Mouse (Mus musculus): ENCODE results near the gene Pmepa1. TPM values are rescaled to one million over a fixed set of nuclear protein-coding genes. Genes with fewer than 3 reads are reported as not detected.

Gene Pmepa1
- polyA plus RNA-seq, 1 experiment from 2014 or later: 11.0 TPM

DNA sequence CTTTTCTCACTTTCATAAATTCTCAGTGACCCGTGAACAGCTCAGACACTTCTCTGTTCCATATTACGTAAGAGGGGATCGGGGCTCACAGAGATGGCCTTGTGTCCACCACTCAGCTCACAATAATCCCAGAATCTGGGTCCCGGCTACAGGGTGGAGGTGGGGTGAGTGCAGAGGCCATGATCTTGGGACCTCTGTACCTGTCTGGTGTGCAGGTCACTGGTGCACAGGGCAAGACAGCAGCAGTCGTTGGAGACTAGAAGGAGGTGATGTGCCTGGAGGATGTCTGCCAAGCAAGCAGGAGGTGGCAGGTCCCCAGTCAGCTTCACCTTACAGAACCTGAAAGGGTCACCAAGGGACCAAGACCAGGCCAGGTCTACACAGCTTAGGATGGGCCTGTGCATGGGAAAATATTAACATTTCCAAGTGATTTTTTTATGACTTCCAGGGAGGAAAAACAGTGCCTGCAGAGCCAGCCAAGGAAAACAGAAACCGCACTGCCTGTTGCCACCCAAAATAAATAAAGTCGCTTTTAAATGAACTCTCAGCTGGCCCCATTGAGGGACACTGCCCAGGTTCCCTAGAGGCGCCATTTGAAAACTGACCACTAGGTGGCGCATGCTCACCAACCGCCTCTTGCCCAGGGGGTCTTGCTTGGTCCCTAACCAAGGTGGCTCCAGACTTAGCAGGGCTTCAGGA, 56.9 kb downstream of the Pmepa1 start:
- DNase-seq (ENCODE audit: low spot score) (no peak), ATAC-seq (ENCODE audit: low read depth) (no peak)
- WGBS: 49% methylated on average over 9 of the region's 10 CpGs
- H3K4me1 ChIP-seq (ENCODE audit: control insufficient read depth, insufficient read depth, low read length): no peaks in the 10 kb centered on the region
- peaks cover 8% of the 10 kb centered on the region; the same call in 1 of the 2 replicates for H3K9me3 ChIP-seq (ENCODE audit: control insufficient read depth, low read length)
- H3K9ac ChIP-seq (ENCODE audit: low read depth, low read length): no peak overlapping the region
- no peak overlapping the region for H3K4me2 ChIP-seq (ENCODE audit: low read depth, low read length)
- H3K27ac ChIP-seq (replicated peaks; ENCODE audit: low read depth, low read length): no peak overlapping the region
- no peak overlapping the region for H3K4me3 ChIP-seq (ENCODE audit: low read depth, low read length)
- H3K27me3 ChIP-seq (replicated peaks; ENCODE audit: control insufficient read depth, insufficient read depth, low read length): no peaks in the 10 kb centered on the region
- no peaks in the 10 kb centered on the region for H3K36me3 ChIP-seq (ENCODE audit: control insufficient read depth, insufficient read depth, low read length)

- H3K36me3 ChIP-seq (ENCODE audit: control insufficient read depth, insufficient read depth, low read length): no peaks in the 10 kb centered on the region
- H3K4me2 ChIP-seq (ENCODE audit: low read depth, low read length): no peak within 1 kb of the TSS
- ATAC-seq (ENCODE audit: low read depth) (no peak), DNase-seq (ENCODE audit: low spot score) (no peak)
- no peaks in the 10 kb centered on the region for H3K4me1 ChIP-seq (ENCODE audit: control insufficient read depth, insufficient read depth, low read length)
- peaks cover 8% of the 10 kb centered on the region; the same call in 1 of the 2 replicates for H3K9me3 ChIP-seq (ENCODE audit: control insufficient read depth, low read length)
- H3K27ac ChIP-seq (replicated peaks; ENCODE audit: low read depth, low read length): no peak within 1 kb of the TSS
- H3K27me3 ChIP-seq (replicated peaks; ENCODE audit: control insufficient read depth, insufficient read depth, low read length): no peaks in the 10 kb centered on the region
- H3K4me3 ChIP-seq (ENCODE audit: low read depth, low read length): no peak within 1 kb of the TSS
- 64% methylated on average over 11 of the region's 11 CpGs for WGBS
- H3K9ac ChIP-seq (ENCODE audit: low read depth, low read length): no peak within 1 kb of the TSS
Observed at GRCm38 (mm10) chr2:173218416-173219141, 57.8 kb downstream of the Pmepa1 start, which contains the start of gene Zbp1. Gene Zbp1 (minus strand): TSS chr2:173218923.

DNA sequence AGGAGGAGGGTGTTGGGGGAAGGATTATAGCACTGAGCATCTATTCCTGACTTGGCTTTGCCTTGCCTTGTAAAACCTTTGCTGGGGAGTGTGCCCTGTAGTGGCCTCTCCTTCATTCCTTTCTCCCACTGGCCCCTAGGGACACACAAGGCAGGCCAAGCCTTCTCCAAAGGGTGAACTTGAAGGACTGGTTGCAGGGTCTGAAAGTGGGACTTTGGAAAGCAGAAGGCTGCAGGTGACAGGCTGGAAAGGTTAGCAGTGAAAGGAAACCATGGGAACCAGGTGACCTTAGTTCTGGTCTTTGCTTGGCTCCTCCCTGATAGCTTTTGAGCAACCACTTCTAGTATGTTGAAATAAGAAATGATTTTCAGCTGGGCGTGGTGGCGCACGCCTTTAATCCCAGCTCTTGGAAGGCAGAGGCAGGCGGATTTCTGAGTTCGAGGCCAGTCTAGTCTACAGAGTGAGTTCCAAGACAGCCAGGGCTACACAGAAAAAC, 58.5 kb downstream of the Pmepa1 start:
- 90% methylated on average over 5 of the region's 5 CpGs for WGBS
- ATAC-seq (ENCODE audit: low read depth): no peak
- no peak overlapping the region for H3K4me3 ChIP-seq (ENCODE audit: low read depth, low read length)
- no peak overlapping the region for H3K27ac ChIP-seq (replicated peaks; ENCODE audit: low read depth, low read length)
- no peak overlapping the region for H3K4me2 ChIP-seq (ENCODE audit: low read depth, low read length)
- no peaks in the 10 kb centered on the region for H3K4me1 ChIP-seq (ENCODE audit: control insufficient read depth, insufficient read depth, low read length)
- H3K36me3 ChIP-seq (ENCODE audit: control insufficient read depth, insufficient read depth, low read length): no peaks in the 10 kb centered on the region
- no peak overlapping the region for H3K9ac ChIP-seq (ENCODE audit: low read depth, low read length)
- H3K9me3 ChIP-seq (ENCODE audit: control insufficient read depth, low read length): peaks cover 8% of the 10 kb centered on the region; the same call in 1 of the 2 replicates
- H3K27me3 ChIP-seq (replicated peaks; ENCODE audit: control insufficient read depth, insufficient read depth, low read length): no peaks in the 10 kb centered on the region
- no peak for DNase-seq (ENCODE audit: low spot score)

GRCm38 (mm10) chr2:173217246-173217645, 59.1 kb downstream of the Pmepa1 start:
- Histone ChIP-seq H3K4me2 (ENCODE audit: low read depth, low read length) (no peak overlapping the region), H3K9me3 (ENCODE audit: control insufficient read depth, low read length) (peaks cover 8% of the 10 kb centered on the region; the same call in 1 of the 2 replicates), H3K4me1 (ENCODE audit: control insufficient read depth, insufficient read depth, low read length) (no peaks in the 10 kb centered on the region), H3K27me3 (replicated peaks; ENCODE audit: control insufficient read depth, insufficient read depth, low read length) (no peaks in the 10 kb centered on the region), H3K27ac (replicated peaks; ENCODE audit: low read depth, low read length) (no peak overlapping the region), H3K4me3 (ENCODE audit: low read depth, low read length) (no peak overlapping the region), H3K36me3 (ENCODE audit: control insufficient read depth, insufficient read depth, low read length) (no peaks in the 10 kb centered on the region), H3K9ac (ENCODE audit: low read depth, low read length) (no peak overlapping the region)
- WGBS: 80% methylated on average over 3 of the region's 3 CpGs
- DNase-seq (ENCODE audit: low spot score) (no peak), ATAC-seq (ENCODE audit: low read depth) (no peak)

- Histone ChIP-seq H3K9me3 (ENCODE audit: control insufficient read depth, low read length) (peaks cover 8% of the 10 kb centered on the region; the same call in 1 of the 2 replicates), H3K9ac (ENCODE audit: low read depth, low read length) (no peak overlapping the region), H3K27ac (replicated peaks; ENCODE audit: low read depth, low read length) (no peak overlapping the region), H3K27me3 (replicated peaks; ENCODE audit: control insufficient read depth, insufficient read depth, low read length) (no peaks in the 10 kb centered on the region), H3K4me1 (ENCODE audit: control insufficient read depth, insufficient read depth, low read length) (no peaks in the 10 kb centered on the region), H3K4me2 (ENCODE audit: low read depth, low read length) (no peak overlapping the region), H3K4me3 (ENCODE audit: low read depth, low read length) (no peak overlapping the region), H3K36me3 (ENCODE audit: control insufficient read depth, insufficient read depth, low read length) (no peaks in the 10 kb centered on the region)
- WGBS: 91% methylated on average over 7 of the region's 7 CpGs
- no peak for ATAC-seq (ENCODE audit: low read depth)
- DNase-seq (ENCODE audit: low spot score): no peak
Observed at GRCm38 (mm10) chr2:173216840-173217239, 59.5 kb downstream of the Pmepa1 start.

DNA sequence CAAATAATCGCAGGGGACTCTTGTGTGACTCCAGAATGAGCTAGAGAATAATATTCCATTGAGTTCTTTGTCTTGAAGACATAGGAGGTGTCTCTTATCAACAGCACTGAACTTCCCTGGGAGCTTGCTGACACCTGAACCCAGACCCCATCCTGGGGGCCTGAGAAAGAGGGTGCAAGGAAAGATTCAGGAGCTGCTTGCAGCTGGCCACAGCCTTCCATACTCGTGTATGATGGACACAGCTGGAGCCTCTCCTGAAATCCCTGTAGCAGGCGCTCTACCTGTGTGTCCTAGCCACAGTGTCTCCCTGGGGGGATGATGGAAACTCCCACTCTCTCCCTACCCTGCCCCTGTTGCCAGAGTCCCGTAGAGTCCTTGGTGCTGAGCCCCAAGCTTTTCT, 64.1 kb downstream of the Pmepa1 start:
- Histone ChIP-seq H3K4me1 (ENCODE audit: control insufficient read depth, insufficient read depth, low read length) (no peaks in the 10 kb centered on the region), H3K4me3 (ENCODE audit: low read depth, low read length) (no peak overlapping the region), H3K4me2 (ENCODE audit: low read depth, low read length) (no peak overlapping the region), H3K9me3 (ENCODE audit: control insufficient read depth, low read length) (peaks cover 4% of the 10 kb centered on the region; the same call in 1 of the 2 replicates), H3K9ac (ENCODE audit: low read depth, low read length) (no peak overlapping the region), H3K36me3 (ENCODE audit: control insufficient read depth, insufficient read depth, low read length) (no peaks in the 10 kb centered on the region), H3K27me3 (replicated peaks; ENCODE audit: control insufficient read depth, insufficient read depth, low read length) (no peaks in the 10 kb centered on the region), H3K27ac (replicated peaks; ENCODE audit: low read depth, low read length) (no peak overlapping the region)
- WGBS: 68% methylated on average over 4 of the region's 4 CpGs
- no peak for ATAC-seq (ENCODE audit: low read depth)
- no peak for DNase-seq (ENCODE audit: low spot score)

GRCm38 (mm10) chr2:173209091-173209815, 67.1 kb downstream of the Pmepa1 start:
- no peak overlapping the region for H3K9ac ChIP-seq (ENCODE audit: low read depth, low read length)
- H3K4me1 ChIP-seq (ENCODE audit: control insufficient read depth, insufficient read depth, low read length): no peaks in the 10 kb centered on the region
- H3K36me3 ChIP-seq (ENCODE audit: control insufficient read depth, insufficient read depth, low read length): no peaks in the 10 kb centered on the region
- H3K27ac ChIP-seq (replicated peaks; ENCODE audit: low read depth, low read length): no peak overlapping the region
- 96% methylated on average over 6 of the region's 7 CpGs for WGBS
- no peaks in the 10 kb centered on the region for H3K27me3 ChIP-seq (replicated peaks; ENCODE audit: control insufficient read depth, insufficient read depth, low read length)
- ATAC-seq (ENCODE audit: low read depth): no peak
- no peak for DNase-seq (ENCODE audit: low spot score)
- H3K4me3 ChIP-seq (ENCODE audit: low read depth, low read length): no peak overlapping the region
- no peaks in the 10 kb centered on the region for H3K9me3 ChIP-seq (ENCODE audit: control insufficient read depth, low read length)
- H3K4me2 ChIP-seq (ENCODE audit: low read depth, low read length): no peak overlapping the region

DNA sequence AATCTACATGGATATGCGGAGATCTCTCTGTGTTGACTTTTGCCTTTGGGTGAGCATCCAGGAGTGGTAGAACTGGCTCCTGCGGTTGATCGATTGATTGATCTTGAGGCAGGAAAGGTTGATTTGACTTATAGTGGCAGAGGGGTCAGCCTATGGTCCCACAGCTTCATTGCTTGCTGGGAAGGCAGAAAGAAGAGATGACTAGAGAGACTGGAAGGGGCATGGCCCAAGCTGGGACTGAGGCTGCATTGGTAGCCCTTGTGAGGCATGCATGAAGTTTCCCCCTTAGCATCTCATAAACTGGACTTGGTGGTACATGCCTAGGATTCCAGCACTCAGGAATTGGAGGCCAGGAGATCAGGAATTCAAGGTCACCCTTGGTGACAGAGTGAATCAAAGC, 69.3 kb downstream of the Pmepa1 start:
- no peaks in the 10 kb centered on the region for H3K4me1 ChIP-seq (ENCODE audit: control insufficient read depth, insufficient read depth, low read length)
- no peak overlapping the region for H3K4me3 ChIP-seq (ENCODE audit: low read depth, low read length)
- WGBS: 98% methylated on average over 3 of the region's 3 CpGs
- H3K9me3 ChIP-seq (ENCODE audit: control insufficient read depth, low read length): no peaks in the 10 kb centered on the region
- no peak overlapping the region for H3K27ac ChIP-seq (replicated peaks; ENCODE audit: low read depth, low read length)
- no peak for DNase-seq (ENCODE audit: low spot score)
- no peak for ATAC-seq (ENCODE audit: low read depth)
- H3K4me2 ChIP-seq (ENCODE audit: low read depth, low read length): no peak overlapping the region
- no peaks in the 10 kb centered on the region for H3K36me3 ChIP-seq (ENCODE audit: control insufficient read depth, insufficient read depth, low read length)
- no peak overlapping the region for H3K9ac ChIP-seq (ENCODE audit: low read depth, low read length)
- H3K27me3 ChIP-seq (replicated peaks; ENCODE audit: control insufficient read depth, insufficient read depth, low read length): no peaks in the 10 kb centered on the region

All from embryonic facial prominence, embryonic 14.5 days (tissue).